Mouse (Mus musculus): ENCODE measurements around the gene Atp12a. TPM values are rescaled to one million over a fixed set of nuclear protein-coding genes. Genes with fewer than 3 reads are reported as not detected.
A peak's percentile ranks its signal among the peaks of the same experiment; 100 is the strongest.

Atp12a gene
- total RNA-seq (2012; rRNA removed), result 2.1 and 3.5 TPM in 2 replicates

GRCm38 (mm10) chr14:56364711-56365237 lies at the start of gene Atp12a:
TSS of gene Atp12a (plus strand) at chr14:56365068.
- DNase-seq (ENCODE audit: low read depth, low spot score), result no peak
- Histone ChIP-seq H3K36me3 (ENCODE audit: control insufficient read depth, insufficient read depth, low read length, poor library complexity, severe bottlenecking) (no peaks in the 10 kb centered on the region), H3K27ac (ENCODE audit: insufficient read depth, low read depth, low read length, poor library complexity, severe bottlenecking) (no peak within 1 kb of the TSS), H3K4me1 (ENCODE audit: control insufficient read depth in 2 of 2, insufficient read depth in 2 of 2, low read length in 2 of 2, poor library complexity in 1 of 2) (no peaks in the 10 kb centered on the region), H3K4me3 (ENCODE audit: insufficient read depth in 1 of 2, low read depth in 1 of 2, low read length in 2 of 2, poor library complexity in 1 of 2, severe bottlenecking in 1 of 2) (peak within 1 kb of the TSS; percentile 55 to 69), H3K9ac (ENCODE audit: insufficient read depth, low read depth, low read length, poor library complexity, severe bottlenecking) (peak within 1 kb of the TSS; percentile 52; the same call in 1 of the 2 replicates), H3K9me3 (ENCODE audit: control insufficient read depth, insufficient read depth, low read depth, low read length) (no peaks in the 10 kb centered on the region)
- in situ Hi-C loops (cut with MboI; ENCODE audit: low sequenced_read_pairs in 2 of 2, unreplicated experiment in 2 of 2), result loop anchor here in 1 of 2 experiments (25.0 kb wide), 1 partner anchor 423 kb away; the partner anchor contains the start of gene Pspc1
- no peak for TF ChIP-seq MAFK (IDR thresholded peaks at IDR 0.05; ENCODE audit: insufficient read depth, low read depth, low read length)
- TF ChIP-seq CHD2 (IDR thresholded peaks at IDR 0.05; ENCODE audit: low read depth, low read length), result no peak
- TF ChIP-seq ZNF384 (IDR thresholded peaks at IDR 0.05; ENCODE audit: low read depth, low read length), result no peak
- no peak for TF ChIP-seq ZC3H11A (IDR thresholded peaks at IDR 0.05; ENCODE audit: borderline replicate concordance, low read depth, low read length)
- no peak for TF ChIP-seq HCFC1 (IDR thresholded peaks at IDR 0.05; ENCODE audit: borderline replicate concordance, insufficient read depth, low read length)

- H3K4me1 ChIP-seq (ENCODE audit: control insufficient read depth in 2 of 2, insufficient read depth in 2 of 2, low read length in 2 of 2, poor library complexity in 1 of 2), result no peaks in the 10 kb centered on the region
- in situ Hi-C loops (cut with MboI; ENCODE audit: low sequenced_read_pairs in 2 of 2, unreplicated experiment in 2 of 2), result no loop called here
- H3K27ac ChIP-seq (ENCODE audit: insufficient read depth, low read depth, low read length, poor library complexity, severe bottlenecking), result no peak overlapping the region
- TF ChIP-seq ZC3H11A (IDR thresholded peaks at IDR 0.05; ENCODE audit: borderline replicate concordance, low read depth, low read length), result no peak
- no peak for TF ChIP-seq HCFC1 (IDR thresholded peaks at IDR 0.05; ENCODE audit: borderline replicate concordance, insufficient read depth, low read length)
- no peak for TF ChIP-seq ZNF384 (IDR thresholded peaks at IDR 0.05; ENCODE audit: low read depth, low read length)
- no peak for TF ChIP-seq CHD2 (IDR thresholded peaks at IDR 0.05; ENCODE audit: low read depth, low read length)
- no peak for TF ChIP-seq MAFK (IDR thresholded peaks at IDR 0.05; ENCODE audit: insufficient read depth, low read depth, low read length)
- H3K36me3 ChIP-seq (ENCODE audit: control insufficient read depth, insufficient read depth, low read length, poor library complexity, severe bottlenecking), result no peaks in the 10 kb centered on the region
- no peak overlapping the region for H3K4me3 ChIP-seq (ENCODE audit: insufficient read depth in 1 of 2, low read depth in 1 of 2, low read length in 2 of 2, poor library complexity in 1 of 2, severe bottlenecking in 1 of 2)
- no peak for DNase-seq (ENCODE audit: low read depth, low spot score)
- no peak overlapping the region for H3K9ac ChIP-seq (ENCODE audit: insufficient read depth, low read depth, low read length, poor library complexity, severe bottlenecking)
- no peaks in the 10 kb centered on the region for H3K9me3 ChIP-seq (ENCODE audit: control insufficient read depth, insufficient read depth, low read depth, low read length)
Measured at GRCm38 (mm10) chr14:56315519-56315918, 49.3 kb upstream of the Atp12a start.

- Histone ChIP-seq H3K27ac (ENCODE audit: insufficient read depth, low read depth, low read length, poor library complexity, severe bottlenecking) (no peak overlapping the region), H3K4me3 (ENCODE audit: insufficient read depth in 1 of 2, low read depth in 1 of 2, low read length in 2 of 2, poor library complexity in 1 of 2, severe bottlenecking in 1 of 2) (no peak overlapping the region), H3K4me1 (ENCODE audit: control insufficient read depth in 2 of 2, insufficient read depth in 2 of 2, low read length in 2 of 2, poor library complexity in 1 of 2) (no peaks in the 10 kb centered on the region), H3K36me3 (ENCODE audit: control insufficient read depth, insufficient read depth, low read length, poor library complexity, severe bottlenecking) (no peaks in the 10 kb centered on the region), H3K9me3 (ENCODE audit: control insufficient read depth, insufficient read depth, low read depth, low read length) (no peaks in the 10 kb centered on the region), H3K9ac (ENCODE audit: insufficient read depth, low read depth, low read length, poor library complexity, severe bottlenecking) (no peak overlapping the region)
- no peak for TF ChIP-seq CHD2 (IDR thresholded peaks at IDR 0.05; ENCODE audit: low read depth, low read length)
- TF ChIP-seq ZC3H11A (IDR thresholded peaks at IDR 0.05; ENCODE audit: borderline replicate concordance, low read depth, low read length), result no peak
- no peak for TF ChIP-seq ZNF384 (IDR thresholded peaks at IDR 0.05; ENCODE audit: low read depth, low read length)
- no peak for TF ChIP-seq HCFC1 (IDR thresholded peaks at IDR 0.05; ENCODE audit: borderline replicate concordance, insufficient read depth, low read length)
- TF ChIP-seq MAFK (IDR thresholded peaks at IDR 0.05; ENCODE audit: insufficient read depth, low read depth, low read length), result no peak
- DNase-seq (ENCODE audit: low read depth, low spot score), result no peak
- in situ Hi-C loops (cut with MboI; ENCODE audit: low sequenced_read_pairs in 2 of 2, unreplicated experiment in 2 of 2), result no loop called here
Measured at GRCm38 (mm10) chr14:56316333-56316732, 48.5 kb upstream of the Atp12a start.

GRCm38 (mm10) chr14:56322982-56323381 lies 41.9 kb upstream of the Atp12a start:
- no peaks in the 10 kb centered on the region for H3K9me3 ChIP-seq (ENCODE audit: control insufficient read depth, insufficient read depth, low read depth, low read length)
- H3K9ac ChIP-seq (ENCODE audit: insufficient read depth, low read depth, low read length, poor library complexity, severe bottlenecking), result no peak overlapping the region
- TF ChIP-seq MAFK (IDR thresholded peaks at IDR 0.05; ENCODE audit: insufficient read depth, low read depth, low read length), result no peak
- H3K4me1 ChIP-seq (ENCODE audit: control insufficient read depth in 2 of 2, insufficient read depth in 2 of 2, low read length in 2 of 2, poor library complexity in 1 of 2), result no peaks in the 10 kb centered on the region
- H3K27ac ChIP-seq (ENCODE audit: insufficient read depth, low read depth, low read length, poor library complexity, severe bottlenecking), result no peak overlapping the region
- no peaks in the 10 kb centered on the region for H3K36me3 ChIP-seq (ENCODE audit: control insufficient read depth, insufficient read depth, low read length, poor library complexity, severe bottlenecking)
- DNase-seq (ENCODE audit: low read depth, low spot score), result no peak
- H3K4me3 ChIP-seq (ENCODE audit: insufficient read depth in 1 of 2, low read depth in 1 of 2, low read length in 2 of 2, poor library complexity in 1 of 2, severe bottlenecking in 1 of 2), result no peak overlapping the region
- in situ Hi-C loops (cut with MboI; ENCODE audit: low sequenced_read_pairs in 2 of 2, unreplicated experiment in 2 of 2), result no loop called here

GRCm38 (mm10) chr14:56325038-56325437 lies 39.8 kb upstream of the Atp12a start:
- no peaks in the 10 kb centered on the region for H3K4me1 ChIP-seq (ENCODE audit: control insufficient read depth in 2 of 2, insufficient read depth in 2 of 2, low read length in 2 of 2, poor library complexity in 1 of 2)
- TF ChIP-seq HCFC1 (IDR thresholded peaks at IDR 0.05; ENCODE audit: borderline replicate concordance, insufficient read depth, low read length), result no peak
- no peak for TF ChIP-seq ZC3H11A (IDR thresholded peaks at IDR 0.05; ENCODE audit: borderline replicate concordance, low read depth, low read length)
- TF ChIP-seq ZNF384 (IDR thresholded peaks at IDR 0.05; ENCODE audit: low read depth, low read length), result no peak
- TF ChIP-seq MAFK (IDR thresholded peaks at IDR 0.05; ENCODE audit: insufficient read depth, low read depth, low read length), result no peak
- TF ChIP-seq CHD2 (IDR thresholded peaks at IDR 0.05; ENCODE audit: low read depth, low read length), result no peak
- in situ Hi-C loops (cut with MboI; ENCODE audit: low sequenced_read_pairs in 2 of 2, unreplicated experiment in 2 of 2), result no loop called here
- H3K36me3 ChIP-seq (ENCODE audit: control insufficient read depth, insufficient read depth, low read length, poor library complexity, severe bottlenecking), result no peaks in the 10 kb centered on the region
- no peaks in the 10 kb centered on the region for H3K9me3 ChIP-seq (ENCODE audit: control insufficient read depth, insufficient read depth, low read depth, low read length)
- DNase-seq (ENCODE audit: low read depth, low spot score), result no peak
- H3K9ac ChIP-seq (ENCODE audit: insufficient read depth, low read depth, low read length, poor library complexity, severe bottlenecking), result no peak overlapping the region
- no peak overlapping the region for H3K4me3 ChIP-seq (ENCODE audit: insufficient read depth in 1 of 2, low read depth in 1 of 2, low read length in 2 of 2, poor library complexity in 1 of 2, severe bottlenecking in 1 of 2)
- H3K27ac ChIP-seq (ENCODE audit: insufficient read depth, low read depth, low read length, poor library complexity, severe bottlenecking), result no peak overlapping the region

Measured in ES-E14 (cell line).